In the genomic region with DNA sequence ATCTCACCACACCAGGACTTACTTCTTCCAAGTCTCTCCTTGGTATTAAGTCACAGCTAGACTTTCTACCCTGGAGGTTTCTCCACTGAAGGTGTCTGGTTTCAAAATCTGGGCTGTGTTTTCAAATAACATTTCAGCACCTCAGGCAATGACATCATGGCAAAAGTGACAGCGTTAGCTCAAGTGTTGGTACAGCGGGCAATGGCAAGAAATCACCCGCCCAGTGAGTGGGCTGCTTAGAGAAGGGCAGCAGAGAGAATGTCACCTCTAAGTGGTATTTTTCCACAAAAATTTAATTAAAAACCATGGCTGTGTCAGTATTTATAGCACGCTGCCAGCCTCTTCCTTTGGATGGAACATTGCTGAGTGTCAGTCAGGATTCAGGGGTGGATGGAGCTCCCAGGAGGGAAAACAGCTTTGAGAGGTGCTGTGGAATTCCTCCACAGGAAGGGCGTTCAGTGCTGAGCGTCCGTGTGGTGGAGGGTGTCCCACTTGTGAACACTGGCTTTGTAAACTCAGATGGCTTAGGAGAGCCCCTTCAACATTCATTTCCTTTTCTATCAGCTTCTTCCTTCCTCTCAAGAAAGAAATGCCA, we compare ENCODE assay signal across 28 mouse cellular contexts.
A peak's percentile ranks its signal among the peaks of the same experiment; 100 is the strongest.
DNase-seq lines count a peak whose midpoint lies in the region; ATAC-seq and TF ChIP-seq lines count a peak whose summit lies in the region.
"Had no signal": no experiment of that assay in that cellular context is flagged by ENCODE, and none has a peak within 500 bp of the region (broad histone marks: within the 10 kb centered on the region; RNA-seq: fewer than 3 reads in every experiment).

No protein-coding gene starts in this region.

- no peaks in the 10 kb centered on the region for H3K36me3 ChIP-seq in embryonic facial prominence, embryonic 15.5 days
- no peaks in the 10 kb centered on the region for H3K36me3 ChIP-seq in embryonic facial prominence, embryonic 10.5 days (replicated peaks)
- H3K36me3 ChIP-seq in heart, embryonic 14.5 days (ENCODE audit: control insufficient read depth, insufficient read depth, low read length) = no peaks in the 10 kb centered on the region
- H3K36me3 ChIP-seq in limb, embryonic 14.5 days (ENCODE audit: control insufficient read depth, insufficient read depth, low read length) = no peaks in the 10 kb centered on the region
- H3K36me3 ChIP-seq: forebrain, embryonic 15.5 days; hindbrain, embryonic 10.5 days; lung, embryonic 15.5 days; midbrain, embryonic 13.5 days had no signal

- WGBS in embryonic facial prominence, embryonic 15.5 days = 65% methylated on average over 7 of the region's 7 CpGs
- WGBS in embryonic facial prominence, embryonic 10.5 days = 91% methylated on average over 7 of the region's 7 CpGs
- WGBS in heart, embryonic 14.5 days = 26% methylated on average over 7 of the region's 7 CpGs
- WGBS in limb, embryonic 14.5 days = 59% methylated on average over 7 of the region's 7 CpGs

- no peak overlapping the region for H3K9ac ChIP-seq in embryonic facial prominence, embryonic 15.5 days
- no peak overlapping the region for H3K9ac ChIP-seq in heart, embryonic 14.5 days (ENCODE audit: low read length)
- no peak overlapping the region for H3K9ac ChIP-seq in limb, embryonic 14.5 days (ENCODE audit: low read depth, low read length, severe bottlenecking)
- H3K9ac ChIP-seq: forebrain, embryonic 15.5 days; liver, embryonic 14.5 days; lung, embryonic 15.5 days; midbrain, embryonic 13.5 days had no signal

- H3K4me2 ChIP-seq in embryonic facial prominence, embryonic 15.5 days (replicated peaks) = no peak overlapping the region
- H3K4me2 ChIP-seq in heart, embryonic 14.5 days (ENCODE audit: low read length) = no peak overlapping the region
- H3K4me2 ChIP-seq in limb, embryonic 14.5 days (replicated peaks; ENCODE audit: low read depth, low read length, severe bottlenecking) = no peak overlapping the region
- H3K4me2 ChIP-seq: forebrain, embryonic 15.5 days; lung, embryonic 15.5 days; midbrain, embryonic 13.5 days had no signal

- no peak overlapping the region for H3K4me3 ChIP-seq in embryonic facial prominence, embryonic 15.5 days (replicated peaks)
- H3K4me3 ChIP-seq in embryonic facial prominence, embryonic 10.5 days = no peak overlapping the region
- no peak overlapping the region for H3K4me3 ChIP-seq in heart, embryonic 14.5 days (ENCODE audit: control insufficient read depth in 1 of 2, insufficient read depth in 1 of 2, low read depth in 1 of 2, low read length in 2 of 2)
- H3K4me3 ChIP-seq in limb, embryonic 14.5 days (replicated peaks; ENCODE audit: low read length) = no peak overlapping the region
- H3K4me3 ChIP-seq: forebrain, embryonic 15.5 days; hindbrain, embryonic 10.5 days; lung, embryonic 15.5 days; megakaryocyte, embryonic 14.5 days; midbrain, embryonic 13.5 days had no signal

- intact Hi-C loops in heart, postnatal 36 days (cut with DNase I) = no loop called here

- DNase-seq in embryonic facial prominence, embryonic 10.5 days (ENCODE audit: low spot score) = no peak
- DNase-seq in heart, postnatal 36 days = no peak
- peak; percentile 20 for DNase-seq in right cerebral cortex, adult 18-20 months
- DNase-seq in right cerebral cortex, postnatal 14 days = no peak
- peak; percentile 68 for DNase-seq in limb, embryonic 14.5 days (ENCODE audit: low spot score)
- no peak for DNase-seq in thymus, postnatal 10 days (ENCODE audit: low spot score in 2 of 2)
- DNase-seq: adrenal gland, postnatal 36 days; cerebellum, adult 18-20 months; cerebellum, postnatal 25 days; embryo, embryonic 11 days; kidney, adult 9 months; kidney, postnatal 14 days; left cerebral cortex, postnatal 4 days; lung, postnatal 36 days; right cerebral cortex, postnatal 4 days; thymus, postnatal 4 days had no signal

- no peak for TF ChIP-seq POLR2A in limb, embryonic 14.5 days (IDR thresholded peaks at IDR 0.05; ENCODE audit: borderline replicate concordance, extremely low read depth, insufficient read depth, insufficient read length)

- no peaks in the 10 kb centered on the region for H3K27me3 ChIP-seq in embryonic facial prominence, embryonic 15.5 days
- no peaks in the 10 kb centered on the region for H3K27me3 ChIP-seq in embryonic facial prominence, embryonic 10.5 days (replicated peaks; ENCODE audit: low read depth, poor library complexity, severe bottlenecking)
- H3K27me3 ChIP-seq in heart, embryonic 14.5 days (ENCODE audit: control insufficient read depth, insufficient read depth, low read length) = no peaks in the 10 kb centered on the region
- no peaks in the 10 kb centered on the region for H3K27me3 ChIP-seq in limb, embryonic 14.5 days (ENCODE audit: control insufficient read depth, insufficient read depth, low read length)
- H3K27me3 ChIP-seq: forebrain, embryonic 15.5 days; lung, embryonic 15.5 days; megakaryocyte, embryonic 14.5 days; midbrain, embryonic 13.5 days; Patski had no signal

- H3K4me1 ChIP-seq in embryonic facial prominence, embryonic 15.5 days = no peaks in the 10 kb centered on the region
- no peaks in the 10 kb centered on the region for H3K4me1 ChIP-seq in embryonic facial prominence, embryonic 10.5 days
- H3K4me1 ChIP-seq in heart, embryonic 14.5 days (ENCODE audit: control insufficient read depth in 2 of 2, insufficient read depth in 2 of 2, low read length in 2 of 2) = peaks cover 4 to 7% of the 10 kb centered on the region in 2 experiments; a peak in 3 of 4 replicates
- H3K4me1 ChIP-seq in limb, embryonic 14.5 days (ENCODE audit: control insufficient read depth, insufficient read depth, low read length) = no peaks in the 10 kb centered on the region; the same call in 1 of the 2 replicates
- H3K4me1 ChIP-seq: forebrain, embryonic 15.5 days; hindbrain, embryonic 10.5 days; lung, embryonic 15.5 days; megakaryocyte, embryonic 14.5 days; midbrain, embryonic 13.5 days had no signal

- H3K27ac ChIP-seq in embryonic facial prominence, embryonic 15.5 days (replicated peaks) = 0 out of 2 replicates have a peak overlapping the region, but pooled peaks have one; percentile 18
- H3K27ac ChIP-seq in embryonic facial prominence, embryonic 10.5 days (replicated peaks) = no peak overlapping the region
- H3K27ac ChIP-seq in heart, embryonic 14.5 days (replicated peaks in 1 of 2; ENCODE audit: control insufficient read depth in 1 of 2, insufficient read depth in 1 of 2, low read depth in 2 of 2, low read length in 2 of 2) = peak overlapping the region; percentile 5 to 39; a peak in 2 of 4 replicates
- peak overlapping the region; percentile 43 for H3K27ac ChIP-seq in limb, embryonic 14.5 days (replicated peaks; ENCODE audit: low read depth, low read length)
- H3K27ac ChIP-seq: forebrain, embryonic 15.5 days; hindbrain, embryonic 10.5 days; liver, embryonic 14.5 days; lung, embryonic 15.5 days; midbrain, embryonic 13.5 days had no signal

- H3K9me3 ChIP-seq in embryonic facial prominence, embryonic 15.5 days (replicated peaks) = no peaks in the 10 kb centered on the region
- no peaks in the 10 kb centered on the region for H3K9me3 ChIP-seq in embryonic facial prominence, embryonic 10.5 days
- peaks cover 4% of the 10 kb centered on the region; the same call in 1 of the 2 replicates for H3K9me3 ChIP-seq in heart, embryonic 14.5 days (ENCODE audit: control insufficient read depth, low read length)
- H3K9me3 ChIP-seq in limb, embryonic 14.5 days (ENCODE audit: control insufficient read depth, low read length) = no peaks in the 10 kb centered on the region
- H3K9me3 ChIP-seq: forebrain, embryonic 15.5 days; hindbrain, embryonic 10.5 days; lung, embryonic 15.5 days; midbrain, embryonic 13.5 days had no signal

- no peak for ATAC-seq in embryonic facial prominence, embryonic 15.5 days (ENCODE audit: insufficient number of reproducible peaks, low FRiP score, low TSS enrichment, low read depth)
- 0 out of 2 replicates have a peak, but pooled peaks have one; percentile 15 for ATAC-seq in heart, embryonic 14.5 days (ENCODE audit: insufficient number of reproducible peaks, insufficient read depth, low FRiP score, low read depth)
- ATAC-seq in limb, embryonic 14.5 days (ENCODE audit: low FRiP score, low read depth) = peak; percentile 68
- ATAC-seq: CD4-positive, CD25-positive, alpha-beta regulatory T cell, adult 4 months; forebrain, embryonic 15.5 days; hindbrain, embryonic 16.5 days; intestine, embryonic 16.5 days; midbrain, embryonic 13.5 days; Patski had no signal

Comparison
In these comparisons a context has a peak if more than half of its experiments do, and no peak if none do; other contexts are left out.
1. DNase-seq: peak in right cerebral cortex, adult 18-20 months (single experiment) and limb, embryonic 14.5 days (single experiment); none in embryonic facial prominence, embryonic 10.5 days (single experiment), heart, postnatal 36 days (0 of 2), right cerebral cortex, postnatal 14 days (single experiment) and thymus, postnatal 10 days (0 of 2).